Mouse (Mus musculus): Measurements from ENCODE around the gene Gm10320. TPM values are rescaled to one million over a fixed set of nuclear protein-coding genes. Genes with fewer than 3 reads are reported as not detected.

The Gm10320 gene
- polyA plus RNA-seq, 1 experiment from 2014 or later: 2.2 TPM

DNA sequence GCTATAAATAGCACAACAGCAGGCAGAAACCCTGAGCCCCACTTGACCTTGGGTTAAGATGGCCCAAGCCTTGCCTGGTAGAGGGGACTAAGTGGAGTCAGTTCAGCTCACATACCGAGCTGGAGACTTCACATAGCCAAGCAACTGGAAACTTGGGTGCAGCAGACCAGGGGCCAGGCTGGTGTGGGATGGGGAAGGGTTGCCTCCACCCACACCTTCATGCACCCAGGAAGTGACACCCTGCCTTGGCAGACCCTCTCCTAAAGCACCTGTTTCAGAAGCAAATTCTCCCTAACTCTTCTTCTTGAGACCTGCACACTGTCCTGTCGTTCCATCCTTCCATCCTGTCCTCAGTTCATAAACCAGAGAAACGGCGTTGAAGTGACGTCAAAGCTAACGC is 5.1 kb downstream of the Gm10320 start:
- H3K27me3 ChIP-seq: 0 out of 2 replicates have a peak, but pooled peaks cover 4% of the 10 kb centered on the region
- ATAC-seq (ENCODE audit: insufficient number of reproducible peaks, low FRiP score, low TSS enrichment, low read depth): no peak
- no peaks in the 10 kb centered on the region for H3K9me3 ChIP-seq (replicated peaks)
- no peak overlapping the region for H3K9ac ChIP-seq
- H3K4me2 ChIP-seq (replicated peaks): no peak overlapping the region
- no peaks in the 10 kb centered on the region for H3K4me1 ChIP-seq
- WGBS: 91% methylated on average over 6 of the region's 6 CpGs
- H3K4me3 ChIP-seq (replicated peaks): no peak overlapping the region
- H3K36me3 ChIP-seq: no peaks in the 10 kb centered on the region
- H3K27ac ChIP-seq (replicated peaks): no peak overlapping the region

DNA sequence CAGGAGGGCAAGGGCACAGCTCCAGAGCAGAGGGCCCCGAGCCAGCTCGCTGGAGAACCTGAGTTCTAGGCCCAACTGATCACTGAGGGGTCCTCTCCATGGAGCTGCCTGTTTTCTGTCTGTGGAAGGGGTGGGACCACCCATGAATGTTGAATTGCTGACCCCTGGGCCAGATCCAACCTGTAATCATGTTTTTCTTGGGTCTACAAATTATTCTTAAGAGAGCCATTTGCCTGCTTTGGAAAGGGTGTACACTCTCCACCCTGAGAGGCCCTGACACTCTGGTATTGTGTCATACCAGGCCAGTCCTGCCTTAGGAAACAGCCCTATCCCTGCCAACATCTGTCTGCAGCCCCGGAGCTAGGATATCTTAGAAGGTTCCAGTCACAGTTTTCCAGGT is 5.6 kb downstream of the Gm10320 start:
- Histone ChIP-seq H3K4me3 (replicated peaks) (no peak overlapping the region), H3K36me3 (no peaks in the 10 kb centered on the region), H3K27me3 (0 out of 2 replicates have a peak, but pooled peaks cover 4% of the 10 kb centered on the region), H3K9me3 (replicated peaks) (no peaks in the 10 kb centered on the region), H3K27ac (replicated peaks) (no peak overlapping the region), H3K4me1 (no peaks in the 10 kb centered on the region), H3K4me2 (replicated peaks) (no peak overlapping the region), H3K9ac (no peak overlapping the region)
- no peak for ATAC-seq (ENCODE audit: insufficient number of reproducible peaks, low FRiP score, low TSS enrichment, low read depth)
- WGBS: 79% methylated on average over 3 of the region's 3 CpGs

DNA sequence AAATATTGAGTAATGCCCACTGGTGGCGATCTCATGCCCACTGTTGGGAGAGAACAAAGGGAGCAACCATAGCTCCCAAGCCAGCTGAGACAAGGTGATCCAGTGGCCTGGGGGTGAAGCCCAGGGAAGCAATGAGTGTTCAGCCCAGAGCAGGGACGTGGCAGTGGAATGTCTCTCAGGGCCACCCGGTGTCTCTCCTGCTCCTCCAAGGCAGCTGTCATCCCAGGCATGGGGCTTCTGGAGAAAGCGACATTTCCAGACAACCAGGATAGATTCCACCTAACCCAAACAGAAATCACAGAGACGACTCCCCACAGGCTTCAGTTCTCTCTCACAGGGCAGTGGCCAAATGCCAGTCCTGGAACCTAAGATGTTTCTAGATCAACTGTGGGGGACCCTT is 6.4 kb downstream of the Gm10320 start:
- Histone ChIP-seq H3K4me3 (replicated peaks) (no peak overlapping the region), H3K27me3 (0 out of 2 replicates have a peak, but pooled peaks cover 4% of the 10 kb centered on the region), H3K9me3 (replicated peaks) (no peaks in the 10 kb centered on the region), H3K9ac (no peak overlapping the region), H3K27ac (replicated peaks) (no peak overlapping the region), H3K4me1 (no peaks in the 10 kb centered on the region), H3K4me2 (replicated peaks) (no peak overlapping the region), H3K36me3 (no peaks in the 10 kb centered on the region)
- WGBS: 79% methylated on average over 5 of the region's 5 CpGs
- ATAC-seq (ENCODE audit: insufficient number of reproducible peaks, low FRiP score, low TSS enrichment, low read depth): no peak

DNA sequence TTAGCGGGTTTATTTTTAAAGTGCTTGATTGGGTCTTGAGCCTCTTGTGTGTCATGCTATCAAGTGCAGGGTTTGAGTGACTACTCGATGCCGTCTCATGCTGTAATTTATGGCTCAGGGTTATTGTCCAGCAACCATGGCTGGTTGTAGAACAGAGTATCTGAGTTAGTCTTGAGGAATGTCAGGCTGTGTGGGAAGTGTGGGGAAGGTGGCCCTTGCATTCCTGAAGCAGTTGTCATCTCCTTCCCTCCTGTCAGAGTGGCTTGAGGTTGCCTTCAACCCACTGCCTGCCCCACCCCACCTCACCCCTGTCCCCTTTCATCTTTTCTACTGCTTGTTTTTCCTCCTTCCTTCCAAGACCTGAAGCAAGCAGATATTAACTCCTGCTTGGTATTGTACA is 13.8 kb downstream of the Gm10320 start:
- Histone ChIP-seq H3K4me1 (peaks cover 14% of the 10 kb centered on the region; the same call in 1 of the 2 replicates), H3K27me3 (no peaks in the 10 kb centered on the region), H3K4me3 (replicated peaks) (no peak overlapping the region), H3K27ac (replicated peaks) (no peak overlapping the region), H3K9me3 (replicated peaks) (no peaks in the 10 kb centered on the region), H3K9ac (no peak overlapping the region), H3K36me3 (no peaks in the 10 kb centered on the region), H3K4me2 (replicated peaks) (no peak overlapping the region)
- 91% methylated on average over 3 of the region's 3 CpGs for WGBS
- no peak for ATAC-seq (ENCODE audit: insufficient number of reproducible peaks, low FRiP score, low TSS enrichment, low read depth)

DNA sequence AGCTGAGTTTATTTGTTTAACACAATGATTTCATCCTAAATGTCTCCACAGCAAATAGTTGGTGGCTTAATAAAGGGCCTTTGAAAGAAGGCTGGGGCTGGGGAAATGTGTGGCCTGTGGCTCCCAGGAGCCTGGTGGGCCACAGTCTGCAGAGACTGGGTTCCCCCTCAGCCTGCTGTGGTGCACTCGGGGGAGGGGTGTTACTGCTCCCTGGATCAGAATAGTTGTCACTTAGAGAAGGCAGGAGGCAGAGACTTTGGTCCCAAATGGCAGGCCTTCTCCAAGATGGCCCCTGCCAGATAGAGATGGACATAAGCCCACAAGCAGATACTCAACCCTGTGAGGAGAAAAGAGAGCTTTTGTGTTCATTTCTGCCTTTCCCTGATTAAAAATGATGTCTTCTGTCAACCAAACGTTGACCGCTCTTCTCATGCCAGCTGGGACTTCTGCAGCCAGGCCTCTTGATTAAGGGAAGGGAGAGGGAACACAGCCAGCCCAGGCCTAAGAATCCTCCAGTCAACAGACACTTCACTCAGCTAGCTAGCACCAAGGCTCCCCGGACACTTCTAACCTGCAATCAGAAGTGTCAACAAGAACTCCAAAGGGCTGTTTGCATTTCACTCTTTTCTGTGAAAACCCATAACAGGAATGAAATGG is 14.8 kb downstream of the Gm10320 start:
- H3K4me2 ChIP-seq (replicated peaks): no peak overlapping the region
- H3K27ac ChIP-seq (replicated peaks): peak overlapping the region; percentile 48; the same call in 1 of the 2 replicates
- 62% methylated on average over 4 of the region's 4 CpGs for WGBS
- no peaks in the 10 kb centered on the region for H3K36me3 ChIP-seq
- no peak for ATAC-seq (ENCODE audit: insufficient number of reproducible peaks, low FRiP score, low TSS enrichment, low read depth)
- no peak overlapping the region for H3K9ac ChIP-seq
- peaks cover 14% of the 10 kb centered on the region; the same call in 1 of the 2 replicates for H3K4me1 ChIP-seq
- H3K9me3 ChIP-seq (replicated peaks): no peaks in the 10 kb centered on the region
- no peaks in the 10 kb centered on the region for H3K27me3 ChIP-seq
- H3K4me3 ChIP-seq (replicated peaks): no peak overlapping the region

DNA sequence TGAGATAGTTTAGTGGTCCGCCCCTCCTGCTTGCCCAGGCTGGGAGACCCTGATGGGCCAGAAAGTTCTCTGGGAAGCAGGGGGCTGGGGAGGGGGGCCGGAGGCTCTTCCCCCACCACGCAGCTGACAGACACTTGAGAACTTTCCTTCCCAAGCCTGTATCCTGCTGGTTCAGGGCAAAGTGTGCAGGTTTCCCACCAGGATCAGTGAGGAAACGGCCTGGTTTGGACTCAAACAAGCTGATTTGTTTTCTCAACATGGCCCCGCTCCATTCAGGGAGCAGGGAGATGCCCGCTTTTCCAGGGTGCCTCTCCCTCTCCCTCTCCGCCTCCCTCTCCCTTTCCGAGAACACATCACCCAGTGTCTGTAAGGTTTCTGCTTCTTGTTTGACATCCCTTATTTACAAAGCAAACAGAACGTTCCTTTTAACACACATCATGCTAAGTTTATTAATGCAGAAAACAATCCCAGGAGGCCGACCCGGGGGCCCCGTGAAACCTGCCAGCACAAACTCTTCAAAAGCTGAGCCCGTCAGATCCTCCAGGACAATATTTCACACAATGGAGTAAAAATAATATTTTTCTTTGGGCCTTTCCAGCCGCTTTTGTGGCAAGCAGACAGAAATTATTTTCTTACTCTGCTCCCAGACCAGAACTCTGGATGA is 15.5 kb downstream of the Gm10320 start:
- H3K4me2 ChIP-seq (replicated peaks): no peak overlapping the region
- H3K27me3 ChIP-seq: no peaks in the 10 kb centered on the region
- H3K4me3 ChIP-seq (replicated peaks): no peak overlapping the region
- 23% methylated on average over 14 of the region's 14 CpGs for WGBS
- H3K27ac ChIP-seq (replicated peaks): peak overlapping the region; percentile 48; the same call in 1 of the 2 replicates
- ATAC-seq (ENCODE audit: insufficient number of reproducible peaks, low FRiP score, low TSS enrichment, low read depth): no peak
- no peaks in the 10 kb centered on the region for H3K36me3 ChIP-seq
- peaks cover 14% of the 10 kb centered on the region; the same call in 1 of the 2 replicates for H3K4me1 ChIP-seq
- no peak overlapping the region for H3K9ac ChIP-seq
- no peaks in the 10 kb centered on the region for H3K9me3 ChIP-seq (replicated peaks)

DNA sequence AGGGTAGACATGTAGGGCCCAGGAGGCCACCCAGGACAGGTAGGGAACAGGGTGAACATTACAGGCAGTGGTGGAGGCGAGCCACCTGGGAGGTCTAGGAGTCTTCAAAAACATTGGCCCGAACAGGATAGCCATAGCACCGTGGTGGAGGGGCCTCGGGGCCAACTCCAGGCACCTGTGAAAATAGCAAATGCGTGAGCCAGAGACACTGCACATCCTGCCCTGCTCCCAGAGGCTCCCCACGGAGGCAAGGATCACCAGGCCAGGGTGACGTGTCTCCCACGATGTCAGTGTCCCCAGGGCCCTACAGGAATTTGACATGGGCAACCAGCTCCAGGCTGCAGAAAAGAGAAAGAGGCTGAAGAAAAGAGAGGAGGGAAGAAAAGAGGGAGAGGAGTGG is 16.1 kb downstream of the Gm10320 start:
- Histone ChIP-seq H3K4me2 (replicated peaks) (no peak overlapping the region), H3K4me1 (peaks cover 14% of the 10 kb centered on the region; the same call in 1 of the 2 replicates), H3K9me3 (replicated peaks) (no peaks in the 10 kb centered on the region), H3K27me3 (no peaks in the 10 kb centered on the region), H3K36me3 (no peaks in the 10 kb centered on the region), H3K27ac (replicated peaks) (no peak overlapping the region), H3K9ac (no peak overlapping the region), H3K4me3 (replicated peaks) (no peak overlapping the region)
- no peak for ATAC-seq (ENCODE audit: insufficient number of reproducible peaks, low FRiP score, low TSS enrichment, low read depth)
- WGBS: 41% methylated on average over 8 of the region's 8 CpGs

DNA sequence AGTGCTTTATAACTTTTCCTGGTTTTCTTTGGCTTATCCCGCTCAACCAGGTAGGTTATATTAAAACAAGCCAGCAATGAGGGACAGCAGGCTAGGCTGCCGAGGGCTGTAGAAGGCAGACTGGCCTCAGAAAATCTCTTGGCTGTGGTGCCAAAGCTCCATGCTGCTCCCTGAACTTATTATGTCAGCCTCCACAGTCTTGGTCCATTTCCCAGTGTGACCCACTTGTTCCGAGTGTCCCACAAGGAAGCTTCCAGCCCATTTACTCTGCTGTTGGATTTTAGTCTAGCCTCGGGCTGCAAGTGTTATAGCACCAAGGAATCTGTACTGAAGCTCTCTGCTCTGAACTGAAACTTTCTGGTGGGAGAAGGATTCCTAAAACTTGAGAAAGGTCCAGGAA is 18.8 kb downstream of the Gm10320 start:
- Histone ChIP-seq H3K36me3 (no peaks in the 10 kb centered on the region), H3K4me3 (replicated peaks) (no peak overlapping the region), H3K9ac (no peak overlapping the region), H3K27ac (replicated peaks) (no peak overlapping the region), H3K4me1 (peaks cover 14% of the 10 kb centered on the region; the same call in 1 of the 2 replicates), H3K9me3 (replicated peaks) (no peaks in the 10 kb centered on the region), H3K4me2 (replicated peaks) (no peak overlapping the region), H3K27me3 (no peaks in the 10 kb centered on the region)
- no peak for ATAC-seq (ENCODE audit: insufficient number of reproducible peaks, low FRiP score, low TSS enrichment, low read depth)
- WGBS: 69% methylated on average over 4 of the region's 4 CpGs

DNA sequence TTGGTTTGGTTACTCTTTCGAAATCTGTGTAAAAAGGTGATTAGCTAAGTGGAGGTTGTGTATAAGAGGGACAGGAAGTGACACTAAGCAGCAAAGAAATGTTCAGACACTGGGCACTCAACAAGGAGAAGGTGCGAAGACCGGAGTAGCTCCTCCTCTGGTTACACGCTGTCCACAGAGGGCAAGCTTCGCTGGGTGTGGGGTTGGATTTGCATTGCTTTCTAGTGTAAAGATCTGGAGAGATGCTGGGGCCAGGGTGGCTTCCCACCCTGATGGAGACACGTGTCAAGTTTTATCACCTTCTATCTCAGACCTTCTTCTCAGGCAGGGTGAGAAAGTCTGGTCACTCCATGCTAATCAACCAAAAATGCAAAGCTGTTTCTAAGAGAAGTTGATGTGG is 20.0 kb downstream of the Gm10320 start:
- WGBS: 74% methylated on average over 6 of the region's 6 CpGs
- no peak overlapping the region for H3K4me2 ChIP-seq (replicated peaks)

DNA sequence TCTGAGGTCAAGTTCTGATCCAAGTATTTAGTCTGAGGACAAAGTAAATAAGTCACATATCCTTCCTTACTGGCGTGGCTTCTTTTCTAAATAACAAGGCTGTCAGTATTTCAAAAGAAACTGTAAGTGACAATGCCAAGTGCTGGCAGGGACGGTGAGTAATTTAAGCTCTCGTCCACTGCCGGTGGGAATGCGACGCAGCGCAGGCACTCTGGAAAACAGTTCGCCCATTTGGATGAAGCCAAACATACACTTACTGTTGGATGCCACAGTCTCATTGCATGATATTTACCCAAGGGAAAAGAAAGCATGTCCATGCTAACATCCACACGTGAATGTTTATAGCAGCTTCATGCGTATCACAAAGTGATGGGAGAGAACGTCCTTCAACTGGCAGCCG is 21.5 kb downstream of the Gm10320 start:
- Histone ChIP-seq H3K27ac (replicated peaks) (0 out of 2 replicates have a peak overlapping the region, but pooled peaks have one; percentile 7), H3K4me2 (replicated peaks) (no peak overlapping the region), H3K9ac (no peak overlapping the region), H3K9me3 (replicated peaks) (no peaks in the 10 kb centered on the region), H3K4me1 (no peaks in the 10 kb centered on the region), H3K36me3 (no peaks in the 10 kb centered on the region), H3K4me3 (replicated peaks) (no peak overlapping the region), H3K27me3 (no peaks in the 10 kb centered on the region)
- no peak for ATAC-seq (ENCODE audit: insufficient number of reproducible peaks, low FRiP score, low TSS enrichment, low read depth)
- 52% methylated on average over 12 of the region's 12 CpGs for WGBS

More for the DNA sequence above, 20.0 kb downstream of the Gm10320 start:
- Histone ChIP-seq H3K9ac (no peak overlapping the region), H3K4me3 (replicated peaks) (no peak overlapping the region), H3K9me3 (replicated peaks) (no peaks in the 10 kb centered on the region), H3K36me3 (no peaks in the 10 kb centered on the region), H3K4me1 (peaks cover 12% of the 10 kb centered on the region; the same call in 1 of the 2 replicates), H3K27ac (replicated peaks) (no peak overlapping the region), H3K27me3 (no peaks in the 10 kb centered on the region)
- no peak for ATAC-seq (ENCODE audit: insufficient number of reproducible peaks, low FRiP score, low TSS enrichment, low read depth)

DNA sequence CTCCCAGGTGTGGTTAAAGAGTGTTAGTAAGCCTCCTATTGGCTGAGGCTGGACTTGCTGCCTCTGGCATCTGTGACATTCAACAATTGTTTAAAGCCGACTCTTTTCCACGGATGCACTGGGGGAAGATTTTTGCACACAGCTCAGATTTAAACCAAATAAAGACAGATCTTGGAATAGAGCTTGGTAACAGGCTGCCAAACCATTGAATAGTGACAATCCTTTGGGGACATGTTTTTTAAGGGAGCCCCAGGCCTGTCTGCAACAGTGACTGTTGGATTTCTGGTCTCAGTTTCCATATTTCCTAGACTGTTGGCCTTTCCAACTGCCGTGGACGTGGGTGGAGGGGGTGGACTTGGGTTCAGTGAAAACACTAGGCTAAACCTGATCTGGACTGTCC is 21.9 kb downstream of the Gm10320 start:
- Histone ChIP-seq H3K36me3 (no peaks in the 10 kb centered on the region), H3K27ac (replicated peaks) (0 out of 2 replicates have a peak overlapping the region, but pooled peaks have one; percentile 7), H3K4me2 (replicated peaks) (no peak overlapping the region), H3K4me1 (no peaks in the 10 kb centered on the region), H3K27me3 (no peaks in the 10 kb centered on the region), H3K4me3 (replicated peaks) (no peak overlapping the region), H3K9ac (no peak overlapping the region), H3K9me3 (replicated peaks) (no peaks in the 10 kb centered on the region)
- WGBS: 47% methylated on average over 4 of the region's 4 CpGs
- ATAC-seq (ENCODE audit: insufficient number of reproducible peaks, low FRiP score, low TSS enrichment, low read depth): no peak
